Mouse (Mus musculus) embryo, embryonic 10.5 days (tissue): ENCODE data around the gene Gna14.
A peak's percentile ranks its signal among the peaks of the same experiment; 100 is the strongest.

Experiments used
- DNase-seq: peaks from one replicate; pipeline ENCODE4 v3.0.0-alpha.2; 2015; ENCODE audit warnings: low spot score

The Gna14 gene

DNA sequence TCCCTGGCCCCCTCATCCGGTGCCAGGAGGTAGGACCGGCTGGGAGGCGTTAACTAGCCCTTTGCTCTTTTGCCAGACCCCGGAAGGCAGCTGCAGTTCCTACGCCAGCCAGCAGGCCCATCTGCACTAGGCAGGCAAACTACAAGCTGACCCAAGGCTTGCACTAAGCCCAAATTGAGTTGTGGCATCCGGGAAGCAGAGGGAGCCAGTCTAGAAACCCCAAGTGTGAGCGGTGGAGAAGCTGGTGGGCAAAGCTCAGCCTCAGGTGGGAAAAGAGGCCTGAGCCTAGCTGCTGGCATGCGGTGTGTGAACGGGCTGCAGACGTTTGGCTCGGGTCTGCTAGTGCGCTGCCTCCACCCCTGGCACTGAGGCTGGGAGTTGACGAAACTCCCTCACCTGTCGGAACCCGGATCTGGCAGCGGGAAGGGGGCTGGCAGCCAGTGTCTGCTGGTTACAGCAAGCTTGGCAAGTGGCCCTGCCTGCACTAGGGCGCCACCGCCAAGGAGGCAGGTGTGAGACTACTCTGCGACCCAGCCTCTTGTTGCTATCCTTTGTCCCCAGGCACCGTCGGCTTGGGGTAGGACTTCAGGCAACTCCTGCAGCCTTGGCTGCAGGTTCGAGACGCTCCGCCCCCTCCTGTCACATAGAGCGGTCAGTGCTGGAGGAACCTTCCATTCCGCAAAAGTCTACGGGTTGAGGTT lies at the start of gene Gna14:
Gene Gna14, plus strand, starts transcription at position 232 of the 701 bp plus-strand sequence.
- peak; percentile 82 for DNase-seq

DNA sequence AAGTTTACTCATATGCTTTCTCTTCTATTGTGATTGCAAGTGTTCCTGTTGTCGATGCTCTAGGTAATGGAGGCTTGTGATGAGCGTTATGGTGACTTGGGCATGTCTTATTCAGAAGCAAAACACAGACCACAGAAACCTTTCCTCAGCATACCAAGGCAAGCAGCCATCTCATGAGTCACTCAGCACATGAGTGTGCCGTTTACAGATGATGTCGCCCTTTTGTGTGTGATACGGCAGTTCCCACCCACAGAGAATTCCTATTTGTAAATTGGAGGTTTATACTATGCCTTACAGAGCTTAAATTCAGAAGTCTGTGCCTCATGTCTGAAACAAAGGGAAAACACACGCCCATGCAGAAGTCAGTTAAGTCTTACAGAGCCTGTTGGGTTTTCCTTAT lies 49.0 kb upstream of the Gna14 start:
- DNase-seq, result no peak

DNA sequence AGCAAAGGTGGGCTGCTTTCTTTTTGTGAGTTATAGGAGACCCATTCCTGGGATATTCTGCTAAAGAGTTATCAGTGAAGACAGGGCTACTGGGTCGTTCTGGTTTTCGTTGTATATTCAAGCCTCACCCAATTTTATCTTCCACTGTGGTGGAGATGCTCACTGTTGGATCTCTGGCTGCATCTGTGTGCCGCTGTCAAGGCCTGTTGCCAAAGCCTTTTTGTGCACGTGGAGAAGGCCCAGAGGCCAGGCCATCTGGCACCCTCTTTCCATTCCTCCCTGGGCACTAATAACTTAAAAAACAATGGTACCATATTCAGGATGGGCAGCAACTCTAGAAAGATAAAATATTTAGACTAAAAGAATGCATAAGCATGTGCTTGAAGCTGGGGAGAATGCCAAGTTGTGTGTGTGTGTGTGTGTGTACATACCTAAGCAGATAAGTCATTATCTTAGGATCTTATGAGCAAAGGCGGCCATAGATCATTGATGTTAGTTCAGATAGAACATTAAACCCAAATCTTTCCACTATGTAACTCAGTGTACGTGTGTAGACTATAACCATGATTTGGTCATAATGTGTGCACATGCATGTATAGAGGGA lies 45.3 kb upstream of the Gna14 start:
- no peak for DNase-seq

DNA sequence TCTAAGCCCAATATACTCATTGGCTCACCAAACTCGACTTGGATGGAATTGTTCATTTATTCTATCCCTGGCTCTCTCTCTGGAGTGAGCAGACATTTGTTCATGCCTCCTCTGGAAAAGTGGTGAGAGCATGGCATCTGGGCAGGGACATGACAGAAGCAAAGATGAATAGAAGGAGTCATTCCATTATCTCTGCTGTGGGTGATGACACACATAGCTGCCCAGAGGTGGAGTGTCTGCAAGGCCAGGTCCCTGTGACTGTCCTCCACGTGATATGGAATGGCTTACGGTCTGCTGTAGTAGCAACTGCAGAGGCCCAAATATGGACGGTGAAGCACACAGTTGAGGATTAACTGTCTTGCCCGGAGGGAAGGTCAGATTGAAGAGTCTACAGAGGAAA lies 41.2 kb upstream of the Gna14 start:
- no peak for DNase-seq

DNA sequence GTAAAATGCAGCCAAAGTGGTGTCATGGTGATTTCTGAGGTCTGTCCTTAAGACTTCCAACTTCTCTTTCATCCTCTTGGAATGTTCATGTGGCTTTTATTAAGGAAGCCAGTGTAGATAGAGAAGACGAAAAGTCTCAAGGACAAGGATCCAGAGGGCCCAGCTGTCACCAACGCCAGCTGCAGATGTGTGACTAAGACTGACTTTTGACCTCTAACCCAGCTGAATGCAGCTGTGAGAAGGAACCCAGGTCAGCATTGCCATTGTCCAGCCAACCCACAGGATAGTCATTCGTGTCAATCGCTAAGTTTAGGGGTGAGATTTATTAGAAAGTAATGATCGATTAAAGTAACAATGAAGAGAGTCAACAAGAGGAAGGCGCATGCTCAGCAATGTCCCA lies 32.5 kb upstream of the Gna14 start:
- peak; percentile 28 for DNase-seq

DNA sequence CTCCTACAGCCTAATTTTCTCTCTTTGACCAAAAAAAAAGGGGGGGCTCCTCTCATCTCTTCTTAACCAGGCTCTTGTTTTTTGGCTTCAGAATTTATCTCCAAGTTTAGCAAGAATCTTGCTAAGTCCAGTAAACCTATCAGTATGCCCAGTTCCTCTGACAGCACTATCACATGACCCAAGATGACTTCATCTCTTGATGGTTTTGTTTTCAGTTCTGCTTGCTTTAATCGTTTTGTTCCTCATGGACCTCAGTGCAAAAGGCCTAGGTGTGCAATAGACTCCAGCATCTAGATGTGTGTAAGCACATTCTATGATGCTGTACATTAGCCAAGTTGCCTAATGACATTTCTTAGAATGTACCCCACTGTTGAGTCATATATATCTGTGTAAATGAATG lies 27.8 kb upstream of the Gna14 start:
- DNase-seq, result no peak

DNA sequence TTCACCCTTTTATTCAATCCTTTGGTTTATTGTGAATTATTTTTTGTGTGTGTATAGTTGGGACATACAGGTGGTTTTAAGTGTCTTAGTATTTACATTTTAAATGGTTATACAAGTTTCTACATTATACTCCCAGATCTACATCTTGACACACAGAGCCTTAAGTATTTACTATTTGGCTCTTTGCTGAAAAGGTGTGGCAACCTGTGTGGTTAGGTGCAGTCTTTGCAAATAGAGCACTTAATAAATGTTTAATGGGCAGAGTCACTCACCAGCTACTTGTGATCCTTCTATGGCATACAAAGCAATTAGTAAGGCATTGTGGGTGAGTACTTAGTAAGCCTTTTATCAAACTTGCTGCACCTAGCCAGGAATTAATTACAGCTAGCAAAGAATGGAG lies 24.3 kb upstream of the Gna14 start:
- no peak for DNase-seq

DNA sequence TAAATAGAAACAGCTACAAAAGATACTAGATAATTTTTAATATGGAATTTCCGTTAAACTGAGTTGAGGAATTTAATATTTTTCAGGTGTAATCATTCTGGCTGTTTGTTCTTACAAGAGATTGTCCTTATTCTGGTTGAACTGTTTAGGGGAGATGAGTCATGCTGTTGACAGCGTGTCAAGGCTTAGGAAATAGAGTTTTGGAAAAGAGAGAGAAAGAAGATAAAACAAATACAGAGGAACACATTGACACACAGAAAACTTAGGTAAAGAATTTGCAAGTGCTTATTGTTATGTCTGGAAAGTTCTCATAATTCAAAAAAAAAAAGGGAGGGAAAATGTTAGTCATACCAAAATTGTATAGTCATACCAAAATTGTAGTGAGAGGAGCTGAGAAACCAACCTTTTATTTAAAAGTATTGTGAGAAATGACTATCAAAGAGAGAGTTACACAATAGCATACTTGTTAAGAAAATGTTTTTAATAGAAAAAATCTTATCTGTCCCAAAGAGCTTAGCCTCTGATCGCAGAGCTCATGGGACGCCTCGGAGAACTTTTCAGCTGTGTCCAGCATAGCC lies 17.4 kb upstream of the Gna14 start:
- no peak for DNase-seq

DNA sequence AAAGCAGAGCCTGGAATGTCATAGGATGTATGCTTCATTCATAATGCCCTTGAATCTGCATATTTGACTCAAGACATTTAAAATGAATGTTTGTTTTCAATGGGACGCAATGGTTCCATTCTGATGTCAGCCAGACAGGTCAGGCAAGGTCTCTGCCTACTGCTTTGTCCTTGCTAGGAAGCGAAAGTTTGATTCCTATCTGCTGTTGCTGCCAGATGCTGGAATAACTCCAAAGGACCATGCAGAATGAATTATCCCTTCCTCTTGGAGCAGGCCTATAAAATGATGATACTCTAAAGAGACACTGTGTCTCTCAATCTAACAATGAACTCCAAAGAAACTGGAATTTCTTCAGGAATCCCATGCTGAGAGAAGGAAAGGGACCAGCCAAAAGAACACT lies 10.0 kb upstream of the Gna14 start:
- no peak for DNase-seq

DNA sequence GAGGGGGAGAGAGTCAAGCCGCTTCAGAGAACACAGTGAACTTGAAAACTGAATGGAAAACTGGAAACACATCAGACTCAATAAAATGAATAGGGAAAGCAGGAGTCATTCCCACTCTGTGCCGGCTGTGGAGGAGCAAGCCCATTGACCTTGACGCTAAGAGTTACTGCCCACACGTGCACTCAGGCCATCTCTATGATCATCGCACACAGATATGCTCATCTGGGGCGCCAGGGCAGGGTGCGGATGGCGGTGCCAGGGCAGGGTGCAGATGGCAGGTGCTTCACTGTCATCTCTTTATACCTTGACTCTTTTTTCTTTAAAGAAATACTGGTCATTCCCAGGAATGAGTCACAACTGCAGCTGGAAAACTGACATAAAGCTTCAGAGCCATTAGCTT lies 4.2 kb upstream of the Gna14 start:
- DNase-seq, result no peak

DNA sequence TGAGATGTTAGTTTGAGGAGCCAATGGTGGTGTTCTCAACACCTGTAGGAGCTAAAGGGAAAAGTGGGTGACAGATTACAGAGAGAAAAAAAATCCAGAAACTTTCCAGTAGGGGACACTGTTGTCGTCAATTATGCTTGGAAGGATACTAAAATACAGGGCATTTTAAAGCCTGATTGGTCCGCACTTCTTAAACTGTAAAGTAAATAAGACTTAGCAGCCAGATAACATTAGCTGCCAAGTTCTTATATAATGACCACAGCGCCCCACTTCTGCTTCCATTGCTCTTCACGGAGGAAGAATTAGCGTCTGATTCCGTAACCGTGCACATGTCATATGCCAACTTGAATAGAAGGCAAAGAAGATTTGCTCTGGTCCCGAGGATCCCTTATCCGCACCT lies 683 bp upstream of the Gna14 start:
- DNase-seq, result peak; percentile 64

DNA sequence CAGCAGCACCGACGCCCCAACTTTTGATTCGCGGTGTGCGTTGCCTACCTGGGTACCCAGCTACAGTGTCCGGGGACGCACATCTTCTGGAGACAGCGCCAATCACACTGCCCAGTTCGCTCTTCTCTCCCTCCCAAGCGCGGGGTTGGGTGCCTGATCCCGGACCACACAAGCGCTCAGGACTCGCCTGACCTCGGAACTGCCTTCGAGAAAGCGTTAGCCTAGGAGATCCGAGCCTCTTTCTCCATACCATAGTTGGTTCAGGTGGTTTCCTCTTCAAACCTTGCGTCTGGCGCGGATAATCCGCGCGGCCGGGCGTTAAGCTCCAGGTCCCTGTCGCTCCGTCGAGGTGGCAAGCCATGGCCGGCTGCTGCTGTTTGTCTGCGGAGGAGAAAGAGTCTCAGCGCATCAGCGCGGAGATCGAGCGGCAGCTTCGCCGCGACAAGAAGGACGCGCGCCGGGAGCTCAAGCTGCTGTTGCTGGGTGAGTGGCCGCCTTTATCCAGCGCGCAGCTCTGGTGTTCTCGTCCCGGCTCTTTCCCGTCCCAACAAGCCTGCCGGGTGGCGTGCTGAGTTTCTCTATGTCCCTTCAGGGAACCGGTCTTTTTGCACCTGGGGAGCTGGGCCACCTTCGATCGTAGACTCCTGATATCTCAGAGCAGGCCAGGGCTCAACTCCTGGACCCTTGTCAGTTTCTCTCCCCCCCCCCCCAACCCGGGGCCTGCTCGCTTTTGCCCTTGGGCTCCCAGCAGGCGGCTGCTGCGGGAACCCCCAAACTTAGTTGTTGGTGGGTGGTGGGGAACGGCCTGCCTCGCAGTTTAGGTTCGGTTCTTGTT lies 990 bp downstream of the Gna14 start:
- peak; percentile 68 for DNase-seq

DNA sequence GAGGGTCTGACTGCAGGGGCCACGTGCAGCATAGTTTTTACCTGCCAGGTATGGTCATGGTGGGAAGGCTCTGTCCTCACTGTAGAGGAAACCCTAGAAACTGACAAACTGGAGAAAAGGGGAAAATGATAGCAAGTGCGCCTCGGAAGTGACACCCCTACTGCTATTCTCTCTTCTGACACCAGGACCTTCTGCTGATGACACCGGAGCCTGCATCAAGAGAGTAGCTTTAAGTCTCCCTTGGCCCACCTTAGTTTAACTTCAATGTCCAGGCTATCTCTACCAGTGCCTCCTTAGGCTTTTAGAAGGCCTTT lies 1.6 kb downstream of the Gna14 start:
- no peak for DNase-seq

DNA sequence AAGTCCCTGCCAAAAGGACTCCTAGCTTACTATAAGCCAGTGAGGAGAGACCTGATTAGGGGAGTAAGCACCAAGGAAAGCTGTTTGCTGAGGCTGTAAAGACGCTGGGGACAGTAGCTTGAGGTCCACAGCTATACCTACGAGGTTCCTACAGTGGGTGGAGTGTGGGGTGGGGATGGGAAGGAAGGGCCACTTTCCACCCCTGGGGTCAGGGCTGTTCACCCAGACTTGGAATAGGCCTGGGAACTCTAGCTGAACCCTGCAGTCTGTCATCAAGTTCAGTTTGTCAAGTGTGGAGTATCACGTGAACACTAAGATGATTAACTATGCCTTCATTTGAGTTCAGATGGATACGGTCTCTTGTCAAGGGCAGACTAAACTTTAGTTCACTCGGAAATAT lies 2.3 kb downstream of the Gna14 start:
- no peak for DNase-seq

DNA sequence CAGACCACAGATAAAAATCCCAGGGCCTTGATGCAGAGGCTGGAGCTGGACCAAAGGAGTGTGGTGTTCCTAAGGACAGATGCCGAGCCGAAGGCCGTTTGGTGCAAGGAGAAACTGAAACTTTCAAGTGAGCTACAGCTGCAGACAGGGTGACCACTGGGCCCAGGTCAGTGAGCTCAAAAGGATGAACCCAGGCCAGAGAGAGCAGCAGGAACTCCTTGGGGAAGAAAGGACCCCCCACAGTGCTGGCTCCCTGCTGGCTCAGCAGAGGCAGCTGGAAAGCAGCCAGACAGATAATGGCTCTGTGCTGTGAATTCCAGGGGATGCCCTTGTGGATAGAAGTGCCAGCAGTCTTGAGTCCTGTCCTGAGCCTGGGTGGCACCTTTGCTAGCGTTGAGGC lies 3.7 kb downstream of the Gna14 start:
- DNase-seq, result peak; percentile 15

DNA sequence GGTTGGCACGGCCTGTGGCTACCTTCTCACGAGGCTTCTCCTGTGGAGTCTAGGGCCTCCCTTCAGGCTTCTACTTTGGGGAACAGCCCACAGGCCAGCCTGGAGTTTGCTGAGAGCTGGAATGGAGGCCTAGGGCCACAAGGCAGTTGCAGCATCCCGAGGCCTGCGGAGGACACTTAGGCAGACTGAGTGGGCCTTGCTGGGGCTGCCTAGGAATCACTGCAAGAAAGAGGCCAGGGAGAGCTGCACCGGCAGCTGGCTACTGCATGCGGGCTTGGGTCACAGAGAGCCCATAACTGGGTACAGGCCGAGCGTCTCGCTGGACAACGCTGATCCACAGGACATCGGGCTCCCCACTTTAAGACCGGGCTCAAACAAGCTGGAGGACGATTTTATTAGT lies 4.3 kb downstream of the Gna14 start:
- no peak for DNase-seq

DNA sequence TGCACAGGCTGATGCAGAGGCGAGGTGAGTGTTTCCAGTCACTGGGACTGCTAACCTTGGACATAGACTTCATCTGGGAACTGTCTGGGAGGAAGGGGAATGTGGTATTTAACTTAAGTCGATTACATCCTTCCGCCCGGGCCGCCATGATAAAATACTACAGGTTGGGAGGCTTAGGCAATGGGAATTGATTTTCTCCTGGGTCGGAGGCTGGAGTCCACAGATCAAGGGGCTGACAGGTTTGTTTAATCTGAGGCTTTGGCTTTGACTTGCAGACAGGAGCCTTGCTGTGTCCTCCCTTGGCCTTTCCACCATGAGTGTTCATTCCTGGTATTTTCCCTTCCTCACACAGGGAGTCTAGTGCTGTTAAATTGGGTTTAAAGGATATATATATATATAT lies 5.8 kb downstream of the Gna14 start:
- DNase-seq, result no peak

DNA sequence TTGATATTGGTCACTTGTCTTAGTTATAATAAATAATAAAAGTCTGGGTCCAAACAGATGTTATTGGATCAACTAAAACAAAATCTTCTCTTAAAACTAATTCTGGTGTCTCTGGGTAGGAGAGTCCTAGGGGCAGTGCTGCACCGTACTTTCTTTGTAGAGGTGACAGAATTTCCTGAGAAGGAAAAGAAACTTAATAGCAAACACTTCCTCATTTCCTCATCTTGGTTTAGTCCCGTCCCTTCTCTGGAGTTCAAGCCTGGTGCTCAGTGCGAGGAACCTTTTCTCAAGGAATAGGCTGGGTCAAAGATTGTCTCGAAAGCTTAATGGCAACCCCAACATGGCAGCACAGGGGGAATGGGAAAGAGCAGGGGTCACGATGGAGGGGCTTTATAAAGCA lies 7.8 kb downstream of the Gna14 start:
- no peak for DNase-seq

DNA sequence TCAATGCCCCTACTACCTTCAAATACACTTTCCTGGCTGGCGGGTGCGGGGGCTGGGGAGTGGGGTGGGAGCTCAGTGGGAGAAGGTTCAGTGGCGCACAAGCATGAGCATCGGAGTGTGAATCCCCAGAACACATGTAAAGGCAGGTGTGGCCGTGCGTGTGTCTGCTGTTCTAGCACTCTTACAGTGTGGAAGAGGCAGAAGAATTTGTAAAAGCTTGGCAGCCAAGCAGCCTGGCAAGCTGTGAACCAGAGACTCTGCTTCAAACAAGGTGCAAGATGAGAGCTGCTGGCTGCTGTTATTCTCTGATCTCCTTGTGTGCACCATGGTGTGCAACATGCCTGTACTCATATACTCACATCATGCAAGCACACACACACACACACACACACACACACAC lies 11.1 kb downstream of the Gna14 start:
- no peak for DNase-seq

DNA sequence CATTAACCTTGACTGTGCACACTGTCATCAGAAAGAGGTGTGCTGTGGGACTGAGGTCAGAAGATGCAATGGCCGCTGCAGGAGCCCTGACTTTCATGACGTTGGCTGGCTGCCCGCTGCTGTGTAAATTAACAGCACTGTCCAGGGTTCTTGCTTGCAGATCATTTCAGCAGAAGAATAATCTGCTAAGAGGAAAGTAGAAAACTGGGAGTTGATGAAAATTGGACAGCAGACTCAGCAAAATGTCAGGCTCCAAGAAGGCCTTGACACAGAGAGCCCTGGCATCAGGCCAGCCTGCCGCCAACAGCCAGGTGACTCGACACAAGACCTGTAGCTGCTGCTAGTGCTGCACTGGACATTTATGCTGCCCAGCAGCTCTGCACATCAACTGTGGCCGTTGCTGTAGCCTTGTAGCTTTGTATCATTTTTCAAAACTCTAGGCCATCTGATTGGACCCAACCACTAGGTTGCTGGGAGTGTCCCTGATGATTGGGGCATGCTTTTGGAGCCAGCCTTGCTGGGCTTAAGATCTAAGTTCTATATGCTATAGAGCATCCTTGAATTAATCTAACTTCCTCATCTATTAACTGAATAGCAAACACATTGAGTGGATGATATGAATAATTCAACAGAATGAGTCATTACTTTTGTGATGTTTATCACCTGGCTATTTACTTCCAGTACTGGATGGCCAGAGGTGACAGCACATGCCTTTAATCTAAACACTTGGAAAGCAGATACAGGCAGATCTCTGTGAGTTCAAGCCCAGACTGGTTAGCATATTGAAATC lies 12.5 kb downstream of the Gna14 start:
- no peak for DNase-seq

DNA sequence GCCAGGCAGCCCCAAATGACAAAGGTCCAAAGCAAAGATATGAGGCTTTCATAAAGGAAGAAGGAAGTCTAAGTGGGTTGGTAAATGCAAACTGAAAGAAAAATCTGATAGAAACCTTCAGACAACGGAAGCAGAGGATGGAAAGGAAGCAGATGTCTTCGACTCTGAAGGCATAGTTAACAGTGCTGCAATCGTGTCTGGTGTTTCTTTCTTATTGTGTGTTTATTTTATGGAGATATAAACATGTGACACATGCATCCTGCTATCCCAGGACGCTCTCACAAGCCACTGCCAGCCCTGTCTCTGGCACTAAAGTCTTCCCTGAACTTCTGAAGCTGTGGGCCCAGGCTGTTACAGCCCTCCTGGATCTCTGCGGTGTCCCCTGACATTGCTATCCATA lies 13.2 kb downstream of the Gna14 start:
- no peak for DNase-seq

DNA sequence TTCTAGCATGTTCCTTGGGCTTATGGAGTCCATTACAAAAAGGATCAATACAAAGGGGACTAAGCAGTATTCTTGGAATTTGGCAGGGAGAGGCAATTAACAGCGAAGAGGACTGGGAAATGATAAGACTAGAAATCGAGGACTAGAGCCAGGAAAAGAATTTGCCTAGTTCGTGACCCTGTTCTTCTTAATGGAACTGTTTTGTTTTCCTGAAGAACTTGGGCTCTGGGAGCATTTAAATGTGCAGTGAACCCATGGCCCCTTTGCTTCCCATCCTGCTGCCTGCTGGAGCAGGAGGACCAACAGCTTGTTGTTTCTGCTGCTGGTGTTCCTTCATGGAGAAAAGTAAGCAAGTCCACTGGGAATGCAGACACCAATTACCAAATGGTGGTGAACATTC lies 15.3 kb downstream of the Gna14 start:
- DNase-seq, result no peak
